Mouse (Mus musculus) myocyte (in vitro differentiated cells): ENCODE data around the gene Dnm2. TPM values are rescaled to one million over a fixed set of nuclear protein-coding genes. Genes with fewer than 3 reads are reported as not detected.
A peak's percentile ranks its signal among the peaks of the same experiment; 100 is the strongest.

ENCODE experiments used
- H3K27me3 ChIP-seq: one replicate; pipeline ENCODE4 v1.6.1; 2011; ENCODE audit not compliant: control insufficient read depth, insufficient read depth, insufficient read length
- H3K36me3 ChIP-seq: one replicate; pipeline ENCODE4 v1.6.1; 2011; ENCODE audit not compliant: control insufficient read depth, insufficient read depth
- H3K4me2 ChIP-seq: one replicate; pipeline ENCODE4 v1.6.1; 2011; ENCODE audit warnings: low read depth, control low read depth
- H3K4me3 ChIP-seq: one replicate; pipeline ENCODE4 v1.5.1; 2011; ENCODE audit warnings: mild to moderate bottlenecking, control low read depth, moderate library complexity
- H3K79me2 ChIP-seq: one replicate; pipeline ENCODE4 v1.6.1; 2011; ENCODE audit not compliant: control insufficient read depth, insufficient read depth
- H3ac ChIP-seq: one replicate; pipeline ENCODE4 v1.6.1; 2011; ENCODE audit not compliant: control insufficient read depth, insufficient read length
- CEBPB ChIP-seq: IDR thresholded peaks from 2 replicates; pipeline ENCODE4 v1.6.1; 2011; ENCODE audit warnings: mild to moderate bottlenecking, moderate library complexity; ENCODE audit not compliant: poor library complexity, insufficient read depth, severe bottlenecking
- E2F4 ChIP-seq: IDR thresholded peaks from one replicate; pipeline ENCODE4 v1.6.1; 2011; ENCODE audit warnings: mild to moderate bottlenecking, control low read depth, moderate library complexity; ENCODE audit not compliant: insufficient read depth
- MAX ChIP-seq: IDR thresholded peaks from one replicate; pipeline ENCODE4 v1.6.1; 2011; ENCODE audit warnings: low read depth, mild to moderate bottlenecking, control low read depth
- MYOD1 ChIP-seq, 3 experiments: IDR thresholded peaks; one replicate each; pipeline ENCODE4 v1.6.1; 2011; ENCODE audit warnings: control low read depth in 2 of 3, low read depth in 2 of 3, mild to moderate bottlenecking in 2 of 3, moderate library complexity in 1 of 3; ENCODE audit not compliant: insufficient read length in 2 of 3, control insufficient read depth in 1 of 3
- MYOG ChIP-seq, 3 experiments: IDR thresholded peaks; one replicate each; pipeline ENCODE4 v1.6.1; 2011; ENCODE audit warnings: control low read depth in 2 of 3, low read depth in 2 of 3, mild to moderate bottlenecking in 2 of 3; ENCODE audit not compliant: insufficient read length in 2 of 3, control insufficient read depth in 1 of 3, insufficient read depth in 1 of 3
- POLR2A ChIP-seq: IDR thresholded peaks from one replicate; pipeline ENCODE4 v1.6.1; 2011; ENCODE audit warnings: low read depth, mild to moderate bottlenecking, control low read depth, moderate library complexity; ENCODE audit not compliant: insufficient read length
- POLR2AphosphoS2 ChIP-seq: IDR thresholded peaks from one replicate; pipeline ENCODE4 v1.6.1; 2011; ENCODE audit warnings: low read depth, control low read depth; ENCODE audit not compliant: insufficient read length
- REST ChIP-seq: IDR thresholded peaks from one replicate; pipeline ENCODE4 v1.6.1; 2011; ENCODE audit warnings: mild to moderate bottlenecking, control low read depth, moderate library complexity; ENCODE audit not compliant: insufficient read depth, insufficient read length
- SRF ChIP-seq: IDR thresholded peaks from one replicate; pipeline ENCODE4 v1.6.1; 2011; ENCODE audit warnings: low read depth; ENCODE audit not compliant: control insufficient read depth, insufficient read length
- TCF12 ChIP-seq: IDR thresholded peaks from one replicate; pipeline ENCODE4 v1.6.1; 2011; ENCODE audit warnings: mild to moderate bottlenecking, control low read depth; ENCODE audit not compliant: poor library complexity, insufficient read depth, severe bottlenecking
- TCF3 ChIP-seq: IDR thresholded peaks from one replicate; pipeline ENCODE4 v1.6.1; 2011; ENCODE audit warnings: low read depth, control low read depth; ENCODE audit not compliant: insufficient read length
- USF1 ChIP-seq: IDR thresholded peaks from one replicate; pipeline ENCODE4 v1.6.1; 2011; ENCODE audit warnings: low read depth, mild to moderate bottlenecking, control low read depth, moderate library complexity
- polyA plus RNA-seq: library from polyadenylated mRNA; unstranded; fragments of >200 nt; fragmentation: generic; extraction: Trizol; gene quantifications from one replicate; pipeline ENCODE4 v1.2.1, GENCODE M21; 2012; ENCODE audit warnings: missing spikeins

Gene Dnm2
- polyA plus RNA-seq, 1 experiment = 157 TPM

DNA sequence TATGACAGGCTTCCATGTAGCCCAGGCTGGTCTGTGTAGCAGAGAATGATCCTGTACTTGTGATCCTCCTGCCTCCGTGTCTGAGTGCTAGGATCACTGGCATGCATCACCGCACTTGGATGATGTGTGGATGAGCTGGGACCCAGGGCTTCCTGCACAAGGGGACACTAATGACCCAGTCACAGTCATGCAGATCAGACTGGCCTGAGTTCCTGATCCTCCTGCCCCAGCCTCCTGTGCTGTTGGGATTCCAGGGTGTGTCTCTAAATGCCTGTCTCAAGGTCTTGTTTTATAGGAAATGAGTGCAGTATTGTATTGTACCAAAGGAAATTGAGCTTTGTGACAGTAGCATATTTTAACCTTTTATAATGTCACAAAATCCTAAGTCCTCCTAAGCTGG lies 6.8 kb upstream of the Dnm2 start:
- Histone ChIP-seq H3K36me3 (peaks cover 7% of the 10 kb centered on the region), H3K4me2 (no peak overlapping the region), H3K4me3 (no peak overlapping the region), H3K27me3 (no peaks in the 10 kb centered on the region), H3K79me2 (peaks cover 9% of the 10 kb centered on the region), H3ac (no peak overlapping the region)
- TF ChIP-seq USF1 = no peak
- no peak for TF ChIP-seq E2F4
- TF ChIP-seq TCF12 = no peak
- no peak for TF ChIP-seq POLR2AphosphoS2
- TF ChIP-seq TCF3 = no peak
- no peak for TF ChIP-seq SRF
- TF ChIP-seq CEBPB = no peak

- no peak overlapping the region for H3ac ChIP-seq
- no peak overlapping the region for H3K4me3 ChIP-seq
- H3K36me3 ChIP-seq = peaks cover 7% of the 10 kb centered on the region
- TF ChIP-seq TCF3 (no peak), SRF (no peak), POLR2AphosphoS2 (no peak), TCF12 (no peak), POLR2A (no peak)
- peaks cover 3% of the 10 kb centered on the region for H3K79me2 ChIP-seq
- H3K27me3 ChIP-seq = no peaks in the 10 kb centered on the region
- no peak overlapping the region for H3K4me2 ChIP-seq
Observed at GRCm38 (mm10) chr9:21419646-21420045, 5.1 kb upstream of the Dnm2 start.

DNA sequence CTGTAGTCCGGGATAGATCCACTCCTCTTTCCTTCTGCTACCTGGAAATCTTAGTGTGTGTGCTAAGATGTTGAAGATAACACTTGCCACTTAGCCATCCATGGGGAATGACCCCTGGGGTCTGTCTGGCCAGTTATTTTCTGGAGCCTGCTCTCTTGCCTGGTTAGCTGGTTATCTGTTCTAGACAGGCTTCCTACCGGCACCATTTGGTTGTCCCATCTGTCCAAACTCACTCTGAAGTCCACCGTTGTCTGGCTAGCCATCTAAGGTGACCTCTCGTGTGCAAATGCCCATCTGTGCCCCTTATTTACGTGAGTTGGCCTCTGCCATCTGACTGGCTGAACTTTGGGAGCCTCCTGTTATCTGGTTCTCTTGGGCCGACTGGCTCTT lies 843 bp downstream of the Dnm2 start:
- Histone ChIP-seq H3K4me2 (peak overlapping the region; percentile 76), H3K27me3 (no peaks in the 10 kb centered on the region), H3K79me2 (peaks cover 56% of the 10 kb centered on the region), H3ac (peak overlapping the region; percentile 70), H3K4me3 (peak overlapping the region; percentile 97), H3K36me3 (no peaks in the 10 kb centered on the region)
- no peak for TF ChIP-seq MYOD1 (IDR thresholded peaks at IDR 0.05; ENCODE audit: control insufficient read depth in 1 of 3, insufficient read length in 2 of 3, low read depth in 2 of 3)
- no peak for TF ChIP-seq POLR2AphosphoS2
- TF ChIP-seq REST = no peak
- no peak for TF ChIP-seq USF1
- no peak for TF ChIP-seq TCF12
- TF ChIP-seq TCF3 = no peak
- no peak for TF ChIP-seq SRF
- no peak for TF ChIP-seq E2F4
- TF ChIP-seq MYOG (IDR thresholded peaks at IDR 0.05; ENCODE audit: control insufficient read depth in 1 of 3, insufficient read depth in 1 of 3, insufficient read length in 2 of 3, low read depth in 2 of 3) = no peak
- no peak for TF ChIP-seq CEBPB
- TF ChIP-seq MAX = no peak
- TF ChIP-seq POLR2A = no peak

DNA sequence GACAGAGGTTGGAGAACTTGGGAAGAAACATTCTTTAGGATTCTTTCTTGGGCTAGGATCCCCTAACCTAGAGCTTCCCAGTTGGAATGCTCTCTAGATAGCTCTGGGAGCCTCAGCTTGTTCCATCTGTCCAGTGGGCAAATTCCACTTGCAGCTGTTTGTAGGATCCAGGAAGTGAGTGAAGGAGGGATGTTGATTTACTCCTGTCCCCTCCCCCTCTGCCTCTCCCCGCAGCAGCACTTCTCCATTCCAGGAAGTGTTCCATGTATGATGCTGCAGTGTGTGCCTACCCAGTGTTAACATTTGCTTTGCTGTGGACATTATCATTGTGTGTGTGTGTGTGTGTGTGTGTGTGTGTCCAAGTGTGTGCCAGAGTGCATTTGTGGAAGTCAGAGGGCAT lies 1.3 kb downstream of the Dnm2 start:
- no peaks in the 10 kb centered on the region for H3K36me3 ChIP-seq
- peak overlapping the region; percentile 70 for H3ac ChIP-seq
- TF ChIP-seq MAX (no peak), MYOG (IDR thresholded peaks at IDR 0.05; ENCODE audit: control insufficient read depth in 1 of 3, insufficient read depth in 1 of 3, insufficient read length in 2 of 3, low read depth in 2 of 3) (peak in 2 of 3 experiments; percentile 55 to 64), MYOD1 (IDR thresholded peaks at IDR 0.05; ENCODE audit: control insufficient read depth in 1 of 3, insufficient read length in 2 of 3, low read depth in 2 of 3) (peak; percentile 34 to 72 (median 44)), POLR2A (no peak)
- H3K4me2 ChIP-seq = peak overlapping the region; percentile 76
- H3K27me3 ChIP-seq = no peaks in the 10 kb centered on the region
- H3K4me3 ChIP-seq = peak overlapping the region; percentile 97
- peaks cover 61% of the 10 kb centered on the region for H3K79me2 ChIP-seq

DNA sequence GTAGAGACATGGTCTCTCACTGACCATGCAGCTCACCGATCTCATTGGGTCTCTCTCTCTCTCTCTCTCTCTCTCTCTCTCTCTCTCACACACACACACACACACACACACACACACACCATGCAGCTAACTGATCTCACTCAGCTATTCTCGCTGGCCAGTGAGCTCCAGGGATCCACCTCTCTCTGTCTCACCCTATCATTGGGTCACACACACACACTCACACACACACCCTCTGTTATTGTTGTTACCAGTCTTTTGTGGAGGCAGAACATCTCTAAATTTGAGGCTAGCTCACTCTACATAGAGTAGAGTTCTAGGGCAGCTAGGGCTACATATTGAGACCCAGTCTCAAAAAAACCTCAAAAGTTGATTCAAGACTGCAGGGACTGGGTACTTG lies 1.8 kb downstream of the Dnm2 start:
- peak overlapping the region; percentile 97 for H3K4me3 ChIP-seq
- H3K79me2 ChIP-seq = peaks cover 66% of the 10 kb centered on the region
- peak overlapping the region; percentile 76 for H3K4me2 ChIP-seq
- TF ChIP-seq MYOG (IDR thresholded peaks at IDR 0.05; ENCODE audit: control insufficient read depth in 1 of 3, insufficient read depth in 1 of 3, insufficient read length in 2 of 3, low read depth in 2 of 3) (no peak), TCF12 (no peak), SRF (no peak), USF1 (no peak), E2F4 (no peak), POLR2A (no peak), TCF3 (no peak), MYOD1 (IDR thresholded peaks at IDR 0.05; ENCODE audit: control insufficient read depth in 1 of 3, insufficient read length in 2 of 3, low read depth in 2 of 3) (no peak)
- H3ac ChIP-seq = peak overlapping the region; percentile 70
- no peaks in the 10 kb centered on the region for H3K27me3 ChIP-seq
- H3K36me3 ChIP-seq = no peaks in the 10 kb centered on the region
